Mouse (Mus musculus) embryonic stem cell, embryonic (primary cell): ENCODE results near the gene Urb1.

Experiments
- CTCF ChIA-PET, 4 experiments: fragments of 300-600 bp in 2 of 4; fragments of 350-600 bp in 2 of 4; sonication (Branson Sonifier 250); formaldehyde crosslinking; loops; one replicate each; lab custom pipeline; 2022; ENCODE audit warnings: inconsistent platforms in 2 of 4; lab: Charles Lee
- POLR2A ChIA-PET, 4 experiments: fragments of 300-600 bp in 2 of 4; fragments of 350-600 bp in 2 of 4; sonication (Branson Sonifier 250); formaldehyde crosslinking; loops; one replicate each; lab custom pipeline; 2022; ENCODE audit warnings: antibody characterized with exemption in 4 of 4, inconsistent platforms in 1 of 4; lab: Charles Lee

The Urb1 gene

DNA sequence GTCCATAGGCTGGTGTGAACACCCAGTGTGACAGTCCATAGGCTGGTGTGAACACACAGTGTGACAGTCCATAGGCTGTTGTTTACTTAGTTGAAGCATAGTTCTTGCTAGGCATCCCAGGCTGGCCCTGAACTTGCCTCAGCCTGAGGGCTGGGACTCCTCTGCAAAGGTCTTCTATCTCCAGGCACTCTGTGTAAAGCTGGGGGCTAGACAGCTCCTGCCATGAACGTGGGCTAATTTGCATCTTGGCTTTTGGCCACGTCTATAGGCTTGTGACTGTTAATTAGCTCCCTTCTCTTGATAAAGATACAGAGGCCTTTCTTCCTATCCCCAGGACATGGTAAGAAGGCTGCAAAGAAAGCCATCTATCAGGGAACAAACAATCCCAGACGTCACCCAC is 50.9 kb downstream of the Urb1 start:
- ChIA-PET CTCF (no interaction called here), POLR2A (interaction anchor here in 1 of 4 experiments (0.6 to 2.2 kb wide), 2 partner anchors 8 to 27 kb away, joined by 3 to 5 read pairs; no protein-coding TSS in a partner anchor)

DNA sequence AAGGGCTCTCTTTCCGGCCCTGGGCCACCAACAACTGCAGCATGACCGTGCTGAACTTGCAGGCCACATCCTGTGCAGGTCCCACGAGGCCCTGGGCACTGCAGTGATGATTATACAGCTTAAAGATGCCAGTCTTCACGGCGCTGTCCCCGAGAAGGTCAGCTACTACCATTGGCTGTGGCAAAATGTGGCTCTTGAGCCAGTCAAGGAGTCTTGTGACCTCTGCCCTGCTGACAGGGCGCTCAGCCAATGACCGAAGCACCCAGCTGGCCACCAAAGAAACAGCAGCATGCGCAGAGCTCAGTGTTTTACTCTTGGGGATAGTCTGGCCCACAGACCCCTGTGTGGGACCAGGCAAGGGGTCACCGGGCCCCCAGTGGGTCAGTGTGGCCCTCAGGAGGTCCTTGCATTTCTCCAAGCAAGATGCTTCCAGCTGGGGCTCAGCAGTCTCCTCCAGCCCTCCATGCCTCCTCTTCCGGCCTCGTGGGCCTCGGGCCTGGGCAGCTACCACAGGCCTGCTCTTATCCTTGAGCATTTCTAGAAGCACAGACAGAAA is 56.7 kb downstream of the Urb1 start:
- POLR2A ChIA-PET: interaction anchor here in 2 of 4 experiments (0.9 to 1.2 kb wide), 4 partner anchors 22 to 279 kb away, joined by 3 read pairs; partner anchors contain the start of gene Mis18a (in 1 of the 2)
- CTCF ChIA-PET: no interaction called here

DNA sequence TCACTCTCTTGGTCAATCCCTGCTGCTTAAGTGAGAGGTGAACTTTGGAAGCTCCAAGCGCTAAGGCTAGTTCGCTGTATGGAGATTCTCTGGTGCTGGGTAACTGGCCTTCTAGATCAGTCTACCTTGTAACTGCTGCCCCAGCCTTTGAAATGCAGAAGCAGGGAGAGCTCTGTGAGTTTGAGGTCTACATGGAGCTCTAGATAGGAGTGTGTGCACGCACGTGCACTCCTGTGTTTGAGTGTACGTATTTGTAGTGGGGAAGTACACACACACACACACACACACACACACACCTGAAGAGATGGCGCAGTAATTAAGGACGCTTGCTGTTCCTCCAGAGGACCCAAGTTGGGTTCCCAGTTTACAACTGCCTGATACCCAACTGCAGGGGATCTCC is 62.0 kb downstream of the Urb1 start:
- ChIA-PET POLR2A (interaction anchor here in 2 of 4 experiments (0.6 to 1.1 kb wide), 2 partner anchors 29 to 250 kb away, joined by 3 read pairs; no protein-coding TSS in a partner anchor), CTCF (no interaction called here)

DNA sequence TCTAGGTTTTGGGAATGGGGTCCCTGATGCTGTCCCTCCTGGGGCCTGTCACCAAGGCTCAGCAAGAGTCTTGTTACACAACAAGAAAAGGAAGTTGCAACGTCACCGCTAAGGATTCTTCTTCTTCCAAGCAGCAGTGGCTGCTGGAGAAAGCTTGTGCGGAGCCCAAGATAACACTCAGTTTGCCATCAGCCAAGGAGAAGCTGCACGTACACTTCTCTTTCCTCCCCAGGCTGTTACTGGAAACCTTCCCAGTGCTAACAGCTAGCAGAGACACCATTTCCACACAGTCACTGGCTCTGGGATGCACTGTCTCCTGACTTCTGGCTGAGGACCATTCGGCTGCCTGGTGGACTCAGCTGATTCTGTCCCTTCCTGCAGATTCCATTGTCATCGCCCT is 63.1 kb downstream of the Urb1 start:
- CTCF ChIA-PET: no interaction called here
- POLR2A ChIA-PET: no interaction called here

DNA sequence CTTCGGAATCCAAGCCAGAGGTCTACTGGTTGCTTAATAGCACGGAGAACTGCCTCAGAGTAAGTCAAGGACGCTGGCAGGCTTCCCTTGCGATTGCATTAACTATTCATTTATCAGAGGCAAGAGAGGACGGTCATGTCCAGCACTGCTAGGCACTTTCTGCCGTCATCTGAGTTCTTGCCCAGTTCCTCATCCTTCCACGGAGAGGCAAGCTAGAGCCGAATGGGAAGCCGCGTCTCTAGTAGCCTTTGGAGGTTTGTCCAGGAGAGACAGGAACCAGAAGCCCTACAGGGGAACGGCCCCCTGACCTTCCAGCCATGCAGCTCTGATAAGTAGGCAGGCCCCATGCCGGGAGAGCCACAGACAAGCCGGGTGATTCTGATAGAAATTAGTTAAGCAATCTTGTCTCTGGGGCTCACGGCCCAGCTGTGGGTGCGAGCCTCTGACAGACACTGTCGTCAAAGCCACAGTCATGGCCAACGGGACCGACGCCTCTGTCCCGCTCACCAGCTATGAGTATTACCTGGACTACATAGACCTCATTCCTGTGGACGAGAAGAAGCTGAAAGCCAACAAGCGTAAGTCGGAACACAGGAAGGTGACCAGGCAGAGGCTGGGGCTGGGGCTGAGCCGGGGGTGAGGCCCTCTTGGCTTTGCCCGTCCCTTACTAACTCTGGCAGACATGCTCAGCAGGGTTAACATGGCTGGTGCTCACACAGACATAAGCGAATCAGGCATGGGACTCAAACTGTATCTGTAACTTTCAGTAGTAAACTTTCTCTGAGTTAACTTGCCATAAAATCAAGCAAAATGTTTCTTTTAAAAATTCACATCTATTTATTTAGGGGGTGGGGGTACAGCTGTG is 71.9 kb downstream of the Urb1 start, which contains the start of gene Mrap:
Mrap (plus strand) TSS at position 116 of the 865 bp plus-strand sequence.
- POLR2A ChIA-PET: interaction anchor here in 2 of 4 experiments (1.0 to 2.6 kb wide), 5 partner anchors 11 to 518 kb away, joined by 3 to 14 read pairs (median 4); partner anchors contain the start of gene Mis18a (in 2 of the 2)
- CTCF ChIA-PET: interaction anchor here in 2 of 4 experiments (0.6 to 1.7 kb wide), 3 partner anchors 44 to 711 kb away, joined by 3 to 11 read pairs (median 6); no protein-coding TSS in a partner anchor

DNA sequence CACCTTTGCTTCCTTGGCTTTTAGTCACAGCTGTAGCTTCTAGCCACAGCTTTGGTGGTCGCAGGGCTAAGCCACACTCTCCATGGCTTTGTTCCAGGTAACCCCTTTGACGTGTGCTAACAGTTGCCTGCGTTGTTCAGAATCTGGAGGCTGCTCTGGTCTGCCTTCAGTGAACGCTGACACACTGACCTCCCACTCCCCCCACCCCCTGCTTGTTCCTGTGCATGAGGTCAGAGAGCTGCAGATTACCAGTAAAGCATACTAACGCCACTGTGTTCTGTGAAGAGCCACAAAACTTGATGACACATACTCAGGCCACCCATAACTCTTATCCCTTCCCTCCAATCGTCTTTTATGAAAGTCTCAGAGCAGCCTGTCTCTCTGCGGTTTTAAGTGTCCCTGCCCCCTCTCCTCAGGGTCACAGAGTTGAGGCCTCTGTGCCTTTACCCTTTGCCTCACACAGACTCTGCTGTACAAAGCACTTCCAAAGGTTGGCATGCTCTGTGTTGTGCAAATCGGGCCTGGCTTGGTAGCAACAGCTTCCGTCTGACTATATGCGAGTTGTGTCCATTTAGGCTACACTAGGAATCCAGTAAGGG is 73.4 kb downstream of the Urb1 start:
- ChIA-PET POLR2A (interaction anchor here in 2 of 4 experiments (0.6 to 2.6 kb wide), 4 partner anchors 9 to 80 kb away, joined by 3 to 14 read pairs (median 3); partner anchors contain the start of gene Mis18a (in 1 of the 2)), CTCF (interaction anchor here (0.6 to 1.7 kb wide), 4 partner anchors 42 to 653 kb away, joined by 3 to 6 read pairs (median 3); no protein-coding TSS in a partner anchor)

DNA sequence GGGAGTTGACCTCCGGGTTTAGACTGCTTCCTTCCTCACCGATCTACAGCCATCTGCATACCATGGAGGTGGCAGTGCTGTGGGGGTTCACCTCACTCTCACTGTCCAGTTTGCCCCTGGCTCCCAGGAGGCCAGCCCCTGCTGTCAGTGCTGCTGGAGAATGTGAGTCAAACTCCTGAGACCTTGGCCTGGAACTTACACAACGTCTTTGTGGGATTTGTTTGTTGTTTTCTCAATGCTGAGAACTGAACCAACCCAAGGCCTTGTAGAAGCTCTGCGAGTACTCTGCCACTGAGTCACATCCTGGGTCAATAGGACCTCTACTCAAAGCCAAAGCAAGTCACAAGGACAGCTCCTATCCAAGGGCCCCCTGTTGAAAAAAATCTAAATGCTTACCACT is 74.6 kb downstream of the Urb1 start:
- POLR2A ChIA-PET: interaction anchor here in 1 of 4 experiments (0.6 to 1.1 kb wide), 2 partner anchors 36 to 120 kb away, joined by 3 read pairs; no protein-coding TSS in a partner anchor
- CTCF ChIA-PET: no interaction called here

DNA sequence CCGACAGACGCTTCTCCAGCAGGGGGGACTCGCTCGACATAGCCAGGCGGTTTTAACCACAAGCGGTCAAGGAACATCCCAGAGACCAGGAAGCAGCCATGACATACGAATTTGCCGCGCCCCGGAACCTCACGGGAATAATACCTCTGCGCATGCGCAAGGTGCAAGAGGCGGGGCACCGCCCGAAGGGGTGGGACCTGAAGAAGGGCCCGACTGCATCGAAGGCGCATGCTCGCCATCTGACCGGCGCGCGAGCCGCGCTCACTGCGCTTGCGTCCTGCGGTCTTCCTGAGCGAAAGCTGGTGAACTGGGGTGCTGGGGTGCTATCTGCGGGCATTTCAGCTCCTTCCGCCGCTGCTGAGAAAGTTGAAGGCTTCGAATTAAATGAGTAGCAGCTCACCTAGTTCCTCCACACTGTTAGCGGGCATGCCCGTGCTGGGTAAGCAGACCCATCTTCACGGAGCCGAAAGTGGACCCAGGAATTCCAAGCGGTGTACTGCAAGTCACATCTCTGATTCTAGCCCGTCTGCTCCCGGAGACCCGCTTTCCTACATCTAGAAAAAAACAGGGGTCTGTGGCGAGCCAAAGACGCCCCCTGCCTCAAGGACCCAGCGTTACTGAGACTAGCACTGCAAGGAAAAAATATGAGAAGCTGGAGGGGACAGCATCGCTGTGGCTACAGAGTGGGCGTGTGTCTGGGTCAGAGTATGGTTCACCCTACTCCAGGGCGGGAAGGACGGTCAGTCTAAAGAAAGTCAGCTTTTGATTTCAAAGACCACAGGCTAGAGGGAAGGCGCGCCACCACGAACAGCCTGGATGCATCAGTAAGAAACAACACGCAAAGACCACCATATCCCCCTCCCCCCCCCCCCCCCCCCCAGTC is 82.7 kb downstream of the Urb1 start, which contains the start of gene Mis18a:
Mis18a (minus strand) TSS at position 172 of the 883 bp plus-strand sequence.
- CTCF ChIA-PET: interaction anchor here (0.6 to 1.7 kb wide), 5 partner anchors 15 to 92 kb away, joined by 3 to 7 read pairs (median 5); no protein-coding TSS in a partner anchor
- POLR2A ChIA-PET: interaction anchor here in 3 of 4 experiments (0.6 to 2.7 kb wide), 21 partner anchors 10 to 869 kb away, joined by 3 to 14 read pairs (median 4); partner anchors contain the start of genes Mrap (in 2 of the 3), Cfap298 (in 1 of the 3) and Paxbp1 (in 1 of the 3)

DNA sequence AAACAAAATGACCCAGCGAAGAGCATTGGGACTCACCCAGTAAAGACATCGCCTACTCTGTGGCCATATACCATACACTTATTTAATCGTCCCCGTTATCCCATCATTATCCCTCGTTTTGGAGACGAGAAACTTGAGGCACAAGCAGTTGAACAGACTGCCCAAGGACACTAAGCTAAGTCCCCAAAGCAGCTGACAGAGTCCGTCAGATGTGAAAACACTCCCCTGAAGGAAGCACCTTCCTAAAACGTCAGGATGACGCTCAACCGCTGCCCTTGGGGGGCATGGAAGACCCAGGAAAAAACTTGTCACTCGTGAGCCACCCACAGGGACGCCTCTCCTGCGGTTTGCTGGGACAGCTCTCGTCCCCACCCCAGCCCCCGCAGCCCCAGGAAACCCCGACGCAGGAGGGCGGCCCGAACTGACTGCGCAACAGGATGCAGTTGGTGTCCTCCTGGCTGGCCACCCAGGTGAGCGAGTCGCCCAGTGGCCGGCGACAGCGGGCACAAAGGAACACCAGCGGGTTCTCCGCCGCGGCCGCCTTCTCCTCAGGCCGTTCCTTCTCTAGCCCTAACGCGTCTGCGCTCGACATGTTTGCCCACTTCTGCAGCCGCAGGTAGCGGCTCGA is 83.5 kb downstream of the Urb1 start:
- POLR2A ChIA-PET: interaction anchor here in 3 of 4 experiments (1.0 to 2.7 kb wide), 12 partner anchors 11 to 329 kb away, joined by 3 to 14 read pairs (median 4); partner anchors contain the start of genes Mrap (in 2 of the 3), Cfap298 (in 1 of the 3) and Paxbp1 (in 1 of the 3)

DNA sequence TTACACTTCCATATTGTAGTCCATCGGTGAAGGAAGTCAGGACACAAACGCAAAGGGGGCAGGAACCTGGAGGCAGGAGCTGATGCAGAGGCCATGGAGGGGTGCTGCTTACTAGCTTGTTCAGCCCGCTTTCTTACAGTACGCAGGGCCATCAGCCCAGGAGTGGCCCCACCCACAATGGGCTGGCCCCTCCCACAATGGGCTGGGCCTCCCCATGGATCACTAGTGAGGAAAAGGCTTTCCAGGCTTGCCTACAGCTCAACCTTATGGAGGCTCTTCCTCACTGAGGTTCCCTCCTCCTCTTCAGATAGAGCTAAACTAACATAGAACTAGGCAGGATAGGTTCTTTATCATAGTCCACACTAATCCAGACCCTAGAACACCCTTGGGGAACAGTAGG is 86.2 kb downstream of the Urb1 start:
- ChIA-PET POLR2A (interaction anchor here in 3 of 4 experiments (0.6 to 2.3 kb wide), 5 partner anchors 8 to 741 kb away, joined by 3 to 9 read pairs (median 4); no protein-coding TSS in a partner anchor), CTCF (interaction anchor here in 1 of 4 experiments (1.0 to 1.1 kb wide), 2 partner anchors 26 to 30 kb away, joined by 3 to 5 read pairs; no protein-coding TSS in a partner anchor)

More for the DNA sequence above, 83.5 kb downstream of the Urb1 start:
- CTCF ChIA-PET: interaction anchor here in 3 of 4 experiments (0.6 to 1.7 kb wide), 4 partner anchors 14 to 194 kb away, joined by 3 to 7 read pairs (median 6); no protein-coding TSS in a partner anchor

DNA sequence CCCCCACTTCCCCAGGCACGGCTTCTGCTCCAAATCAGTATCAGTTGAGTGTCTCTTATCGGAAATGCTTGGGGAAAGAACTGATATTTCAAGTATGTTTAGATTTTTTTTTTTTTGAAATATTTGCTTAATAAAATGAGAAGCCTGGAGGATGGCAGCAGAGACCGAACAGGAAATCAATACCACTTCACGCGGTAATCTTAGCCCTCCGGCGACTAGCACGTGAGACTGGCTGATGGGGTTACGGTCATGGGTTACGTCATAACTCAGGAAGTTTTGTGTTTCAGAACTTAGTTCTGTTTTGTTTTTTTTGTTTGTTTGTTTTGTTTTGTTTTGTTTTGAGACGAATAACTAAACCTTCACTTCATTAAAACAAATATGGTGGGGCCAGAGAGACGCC is 99.9 kb downstream of the Urb1 start:
- POLR2A ChIA-PET: no interaction called here
- CTCF ChIA-PET: no interaction called here

DNA sequence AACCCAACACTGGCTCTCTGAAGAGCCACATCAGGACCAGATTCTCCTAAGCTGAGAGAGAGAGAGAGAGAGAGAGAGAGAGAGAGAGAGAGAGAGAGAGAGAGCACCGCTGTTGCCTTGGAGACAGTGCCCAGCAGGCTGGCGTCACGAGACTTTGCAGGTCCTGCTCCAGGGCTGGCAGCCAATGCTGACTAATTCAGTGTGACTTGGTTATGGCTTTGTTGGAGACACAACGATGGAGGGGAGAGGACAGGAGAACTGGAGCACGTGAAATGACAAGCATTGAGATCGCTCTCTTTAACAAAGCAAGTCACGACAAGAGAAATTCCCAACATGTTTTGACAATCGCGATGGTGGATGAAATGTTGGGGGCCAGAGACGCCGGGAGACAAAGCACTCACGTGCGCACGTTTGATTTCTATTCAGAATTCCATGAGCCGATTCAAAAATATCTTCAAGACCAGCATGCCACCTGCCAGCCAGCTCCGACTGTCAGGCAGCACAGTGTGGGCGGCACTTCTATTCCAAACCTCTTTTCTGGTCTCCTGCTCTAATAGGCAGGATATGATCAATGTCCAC is 100.4 kb downstream of the Urb1 start:
- POLR2A ChIA-PET: no interaction called here
- CTCF ChIA-PET: interaction anchor here in 1 of 4 experiments (0.6 kb wide), 1 partner anchor 18 kb away, joined by 5 read pairs; no protein-coding TSS in a partner anchor

DNA sequence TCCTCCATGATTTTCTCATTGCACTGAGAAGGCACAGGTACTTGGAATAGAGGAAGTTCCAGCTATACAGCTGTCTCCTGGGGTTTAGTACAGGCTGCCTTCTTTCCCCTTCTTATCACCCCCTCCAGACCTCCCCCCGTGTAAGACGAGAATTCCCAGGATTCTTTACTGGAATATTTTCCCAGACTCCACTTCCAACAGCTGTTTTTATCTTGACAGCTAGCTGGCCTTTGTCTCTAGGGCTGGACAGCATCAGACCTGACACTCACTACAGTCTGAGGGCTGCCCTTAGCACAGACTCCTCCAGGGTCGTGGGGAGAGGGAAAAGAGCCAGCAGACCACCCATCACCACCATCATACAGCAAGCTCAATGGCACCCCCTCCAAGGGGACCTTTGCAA is 103.9 kb downstream of the Urb1 start:
- ChIA-PET POLR2A (interaction anchor here in 1 of 4 experiments (1.1 kb wide), 1 partner anchor 486 kb away, joined by 3 read pairs; the partner anchor contains the start of gene Sod1), CTCF (interaction anchor here in 1 of 4 experiments (1.5 kb wide), 1 partner anchor 317 kb away, joined by 3 read pairs; no protein-coding TSS in a partner anchor)

DNA sequence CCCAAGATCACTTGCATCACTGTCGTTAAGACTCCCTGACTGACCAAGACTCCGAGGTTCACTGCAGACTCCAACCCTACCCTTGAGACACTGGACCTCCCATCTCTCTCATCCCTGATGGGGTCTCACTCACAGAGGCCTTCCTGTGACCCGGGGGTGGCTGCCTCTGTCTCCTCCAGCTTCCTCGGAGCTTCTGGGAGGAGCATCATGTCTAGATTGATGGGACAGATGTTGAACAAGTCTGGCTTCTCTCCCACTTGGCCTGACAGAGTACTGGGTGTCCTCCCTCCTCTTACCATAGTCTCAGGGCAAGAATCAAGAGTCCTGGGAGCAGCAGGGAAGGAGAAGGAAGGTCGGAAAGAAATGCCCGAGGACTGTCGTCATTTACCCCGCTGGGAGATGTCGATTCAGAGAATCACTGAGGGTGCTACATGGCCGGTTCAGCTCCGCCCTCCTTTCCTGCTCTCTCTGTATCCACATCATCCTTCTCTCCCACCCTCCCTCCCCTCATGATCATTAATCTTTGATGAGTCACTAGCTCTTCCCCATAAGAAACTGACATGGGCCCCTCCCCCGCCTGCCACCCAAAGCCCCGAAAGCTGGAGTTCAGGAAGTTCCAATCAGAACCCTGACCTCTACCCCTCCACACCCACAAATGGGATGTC is 105.9 kb downstream of the Urb1 start:
- ChIA-PET CTCF (interaction anchor here in 1 of 4 experiments (0.6 kb wide), 3 partner anchors 64 to 486 kb away, joined by 3 to 4 read pairs (median 3); no protein-coding TSS in a partner anchor), POLR2A (interaction anchor here in 2 of 4 experiments (0.6 to 1.6 kb wide), 3 partner anchors 32 to 1722 kb away, joined by 3 read pairs; partner anchors contain the start of gene Sod1 (in 1 of the 2))

DNA sequence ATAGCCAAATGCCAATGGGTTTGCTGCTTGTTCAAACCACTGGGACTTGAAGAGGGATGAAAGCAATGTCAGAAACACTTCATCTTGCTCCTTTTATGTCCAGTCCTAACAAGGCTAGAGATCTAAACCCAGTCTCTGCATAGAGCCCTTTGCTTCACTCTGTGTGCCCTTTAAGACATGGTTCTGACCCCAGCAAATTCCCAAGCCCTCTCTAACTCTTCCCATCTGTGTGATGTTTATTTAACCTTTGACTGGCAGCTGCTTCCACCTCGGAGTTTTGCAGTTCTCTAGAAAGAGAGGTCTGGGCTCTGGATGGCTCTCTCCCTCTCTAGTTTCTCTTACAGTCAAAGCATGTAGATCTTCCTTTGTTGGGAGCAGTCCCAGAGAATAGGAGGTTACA is 106.6 kb downstream of the Urb1 start:
- CTCF ChIA-PET: no interaction called here
- POLR2A ChIA-PET: interaction anchor here in 2 of 4 experiments (0.8 to 1.6 kb wide), 2 partner anchors 9 to 483 kb away, joined by 3 read pairs; partner anchors contain the start of gene Sod1 (in 1 of the 2)
